Mouse (Mus musculus) CH12.LX (cell line): ENCODE measurements around the gene Phactr3.

Experiments
- CHD2 ChIP-seq: IDR thresholded peaks from 2 replicates; pipeline ENCODE4 v1.6.1; 2011; ENCODE audit warnings: low read length, improper control_type of control experiment
- KAT2A ChIP-seq: IDR thresholded peaks from 2 replicates; pipeline ENCODE4 v1.6.1; 2012; ENCODE audit warnings: low read length, improper control_type of control experiment, inconsistent platforms; ENCODE audit not compliant: insufficient replicate concordance
- MEF2A ChIP-seq: IDR thresholded peaks from 2 replicates; pipeline ENCODE4 v1.6.1; 2014; ENCODE audit warnings: low read depth, mild to moderate bottlenecking, inconsistent platforms, low read length, improper control_type of control experiment, borderline replicate concordance
- RAD21 ChIP-seq: IDR thresholded peaks from 2 replicates; pipeline ENCODE4 v1.6.1; 2011; ENCODE audit warnings: low read depth, mild to moderate bottlenecking, low read length, improper control_type of control experiment, moderate library complexity
- TCF12 ChIP-seq: IDR thresholded peaks from 2 replicates; pipeline ENCODE4 v1.6.1; 2014; ENCODE audit warnings: low read depth, mild to moderate bottlenecking, inconsistent platforms, low read length, improper control_type of control experiment
- USF2 ChIP-seq: conservative IDR thresholded peaks from 2 replicates; pipeline ENCODE4 v1.6.1; 2011; ENCODE audit warnings: low read depth, low read length, improper control_type of control experiment

- no peak for TF ChIP-seq CHD2
- TF ChIP-seq KAT2A: no peak
- no peak for TF ChIP-seq TCF12
- TF ChIP-seq MEF2A: no peak
- no peak for TF ChIP-seq RAD21
- no peak for TF ChIP-seq USF2
These were observed 74.7 kb downstream of the Phactr3 start for GRCm38 (mm10) chr2:178193445-178193844.
